Mouse (Mus musculus) Patski (cell line): ENCODE data around the gene Creb5. TPM values are rescaled to one million over a fixed set of nuclear protein-coding genes. Genes with fewer than 3 reads are reported as not detected.

Experiments used
- ATAC-seq: fragments of 100-300 bp; one replicate; pipeline ENCODE4 v1.8.0; 2021
- CTCF ChIA-PET: fragments of 350-600 bp; sonication (Branson Sonifier 250); formaldehyde crosslinking; loops from one replicate; lab custom pipeline; 2022; ENCODE audit warnings: inconsistent platforms; lab: Charles Lee
- POLR2A ChIA-PET: fragments of 350-600 bp; sonication (Branson Sonifier 250); formaldehyde crosslinking; loops from one replicate; lab custom pipeline; 2022; ENCODE audit warnings: antibody characterized with exemption, inconsistent platforms; lab: Charles Lee
- DNase-seq: peaks from one replicate; pipeline ENCODE4 v3.0.0-alpha.2; 2011; ENCODE audit warnings: low read depth, low spot score
- H3K27me3 ChIP-seq: fragments of 371-371 bp; one replicate; pipeline ENCODE4 v1.5.1; 2021
- CTCF ChIP-seq: fragments of 100-300 bp; IDR thresholded peaks from one replicate; pipeline ENCODE4 v1.5.1; 2021
- in situ Hi-C: fragments of 300-500 bp; cut with MboI; formaldehyde crosslinking; loops from 3 replicates; pipeline ENCODE4 v1.11.1; 2018; ENCODE audit warnings: low pct_unique_long_range_greater_than_20kb, mixed read lengths
- polyA plus RNA-seq: library from polyadenylated mRNA; unstranded; gene quantifications from one replicate; pipeline ENCODE4 v1.2.3, GENCODE M21; 2021

The Creb5 gene
- polyA plus RNA-seq, 1 experiment from 2014 or later, result 12.3 TPM

DNA sequence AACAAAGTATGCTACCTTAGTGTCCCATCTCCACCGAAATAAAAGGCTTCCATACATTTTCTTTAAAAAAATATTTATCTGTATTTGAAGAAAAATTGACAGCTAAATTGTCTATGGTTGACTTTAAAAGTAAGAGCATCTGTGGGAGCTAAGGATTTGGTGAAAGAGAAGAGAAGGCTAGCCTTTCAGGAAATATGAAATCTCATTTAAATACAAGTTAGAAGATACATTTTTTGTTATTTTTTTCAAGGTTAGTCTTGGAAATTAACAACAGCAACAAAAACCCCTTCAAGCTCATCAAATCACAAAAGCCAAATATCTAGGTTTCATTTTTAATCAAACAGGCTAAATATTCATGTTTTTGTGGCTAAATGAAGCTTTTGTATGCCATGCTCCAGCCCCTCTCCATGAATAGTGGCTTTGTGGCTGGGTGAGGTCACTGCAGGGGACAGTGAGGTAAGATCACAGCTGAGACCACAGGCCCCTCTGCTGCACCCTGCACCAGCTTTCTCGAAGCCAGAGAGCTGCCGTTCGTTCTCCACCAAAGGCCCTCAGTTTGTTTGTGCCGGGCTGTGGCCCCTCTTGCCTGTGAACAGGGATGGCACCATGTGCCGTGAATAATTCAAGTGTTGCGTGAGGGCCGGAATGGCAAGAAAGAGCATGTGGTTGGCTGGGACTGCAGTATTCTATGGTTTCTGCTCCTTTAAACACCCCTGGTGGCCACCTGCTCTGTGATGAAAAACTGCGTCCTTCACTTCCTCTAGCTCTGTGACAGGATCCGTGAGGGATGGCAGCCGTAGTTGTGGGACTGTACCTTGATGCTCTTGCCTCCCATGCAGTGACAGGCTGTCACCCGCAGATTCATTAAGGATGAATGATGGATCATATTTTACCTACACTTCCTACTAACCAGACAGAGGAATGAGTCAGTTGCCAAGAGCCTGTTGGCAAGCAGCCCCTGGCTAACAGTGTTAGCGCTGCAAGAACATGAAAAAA lies 350.6 kb downstream of the Creb5 start:
- ATAC-seq, result no peak
- POLR2A ChIA-PET, result no interaction called here
- no peak for DNase-seq
- no peak for TF ChIP-seq CTCF
- in situ Hi-C loops, result no loop called here
- no peaks in the 10 kb centered on the region for H3K27me3 ChIP-seq
- CTCF ChIA-PET, result interaction anchor here (0.9 to 2.5 kb wide), 2 partner anchors 16 to 348 kb away, joined by 3 to 6 read pairs; no protein-coding TSS in a partner anchor

DNA sequence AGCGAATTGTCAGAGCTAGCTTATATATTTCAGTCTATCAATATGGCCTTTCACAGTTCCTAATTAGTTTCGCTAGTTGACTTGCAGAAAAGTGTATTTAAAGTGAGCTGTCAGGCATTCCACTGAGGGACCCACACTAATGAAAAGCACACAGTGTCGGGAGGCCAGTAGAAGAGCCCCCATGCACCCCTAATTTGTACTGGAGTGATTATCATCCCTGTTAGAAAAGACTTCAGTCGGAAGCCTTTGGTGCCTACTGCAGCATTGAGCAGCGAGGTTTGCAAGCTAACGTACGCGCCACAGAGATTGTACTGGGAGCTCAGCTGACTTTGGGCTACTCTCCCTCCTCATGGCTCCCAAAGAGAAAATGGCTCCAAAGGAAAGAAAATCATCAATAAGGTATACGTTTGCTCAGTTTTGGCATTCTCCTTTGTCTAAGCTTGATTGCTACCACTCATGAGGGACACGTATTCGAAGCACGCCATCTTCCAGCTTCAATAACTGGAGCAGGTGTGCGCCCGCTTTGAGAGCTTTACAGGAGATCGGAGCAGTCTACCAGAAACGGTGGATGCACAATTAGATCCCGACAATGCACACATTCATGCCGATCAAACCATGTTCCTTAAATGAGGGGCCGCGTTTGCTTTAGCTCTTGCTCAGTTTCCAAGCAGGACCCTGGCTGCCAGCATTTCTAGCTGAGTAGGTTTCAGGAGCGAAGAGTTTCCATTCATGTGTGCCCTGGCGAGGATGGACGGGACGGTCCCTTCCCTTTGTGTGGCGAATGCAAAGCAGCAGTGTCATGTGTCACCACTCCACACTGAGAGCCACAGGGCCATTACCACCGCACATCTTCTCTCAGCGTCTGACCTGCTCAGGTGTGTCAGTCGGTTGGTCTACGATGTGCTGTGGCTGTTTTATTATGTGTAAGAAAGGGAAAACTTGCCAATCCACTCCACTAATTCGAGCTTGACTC lies 354.8 kb downstream of the Creb5 start:
- ChIA-PET CTCF (interaction anchor here (0.8 to 1.2 kb wide), 2 partner anchors 13 kb away, joined by 3 to 4 read pairs; no protein-coding TSS in a partner anchor), POLR2A (interaction anchor here (0.6 kb wide), 1 partner anchor 40 kb away, joined by 3 read pairs; no protein-coding TSS in a partner anchor)
- no peak for DNase-seq
- H3K27me3 ChIP-seq, result no peaks in the 10 kb centered on the region
- no peak for ATAC-seq
- no peak for TF ChIP-seq CTCF
- in situ Hi-C loops, result no loop called here

DNA sequence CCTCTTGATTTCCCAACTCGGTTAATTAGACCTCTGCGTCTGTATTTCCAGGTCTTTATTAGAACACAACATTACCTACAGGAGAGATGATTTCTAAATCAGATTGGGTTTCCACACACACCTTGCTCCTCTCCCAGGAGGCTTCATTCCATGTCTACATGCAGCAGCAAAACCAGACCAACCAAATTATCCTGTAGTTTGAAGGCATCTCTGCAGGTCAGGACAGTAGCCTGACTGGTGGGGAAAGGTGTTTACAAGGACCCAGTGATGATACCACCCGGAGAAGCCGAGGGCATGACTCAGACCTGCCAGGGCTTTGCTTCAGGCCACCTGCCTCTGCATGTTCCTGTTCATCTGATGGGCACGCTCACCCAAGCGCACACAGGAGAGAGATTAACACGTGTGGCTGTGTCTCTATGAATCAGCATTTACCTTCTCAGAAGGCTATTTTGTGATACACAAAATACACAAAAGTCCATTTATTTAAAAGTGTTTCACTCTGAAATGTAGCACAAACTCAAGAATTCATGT lies 355.8 kb downstream of the Creb5 start:
- DNase-seq (peak; percentile 70), ATAC-seq (peak; percentile 93)
- no peak for TF ChIP-seq CTCF
- POLR2A ChIA-PET, result no interaction called here
- no peaks in the 10 kb centered on the region for H3K27me3 ChIP-seq
- CTCF ChIA-PET, result interaction anchor here (0.8 kb wide), 1 partner anchor 14 kb away, joined by 4 read pairs; no protein-coding TSS in a partner anchor
- in situ Hi-C loops, result no loop called here

DNA sequence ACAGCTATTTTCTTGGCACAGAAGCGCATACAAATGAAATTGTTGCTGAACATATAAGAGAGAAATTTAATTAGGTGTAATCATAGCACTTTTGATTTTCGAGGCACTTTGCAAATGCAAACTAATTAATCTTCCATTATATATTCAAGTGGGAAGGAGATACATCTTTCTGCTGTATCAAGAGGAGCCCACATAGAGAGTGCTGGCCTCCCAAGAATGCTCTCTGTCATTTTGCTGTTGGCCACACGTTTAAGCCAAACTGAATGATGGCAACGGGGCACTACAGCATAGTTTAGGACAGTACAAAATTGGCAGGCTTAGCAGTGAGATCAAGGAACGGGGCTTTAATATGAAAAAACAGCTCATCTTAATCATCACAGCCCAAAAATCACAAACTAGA lies 356.4 kb downstream of the Creb5 start:
- ATAC-seq (no peak), DNase-seq (no peak)
- CTCF ChIA-PET, result no interaction called here
- no peaks in the 10 kb centered on the region for H3K27me3 ChIP-seq
- POLR2A ChIA-PET, result no interaction called here
- in situ Hi-C loops, result no loop called here
- TF ChIP-seq CTCF, result no peak

DNA sequence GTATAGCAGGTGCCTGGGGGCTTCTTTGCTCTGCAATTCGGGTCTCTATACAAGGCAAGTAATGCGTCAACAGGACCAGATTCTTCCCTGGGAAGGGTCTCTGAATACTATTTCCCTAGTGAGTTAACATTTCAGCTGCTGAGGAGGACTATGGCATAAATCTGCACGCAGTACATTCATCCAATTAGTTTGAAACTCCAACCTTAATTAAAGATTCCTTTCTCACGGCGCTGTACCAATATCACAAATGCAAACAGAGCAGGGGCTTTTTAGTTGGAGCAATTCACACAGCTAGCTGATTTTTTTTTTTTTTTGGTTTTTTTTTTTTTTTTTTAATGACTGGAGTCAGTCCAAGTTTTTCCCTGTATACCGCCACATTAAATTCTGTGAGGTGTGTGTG lies 357.0 kb downstream of the Creb5 start:
- POLR2A ChIA-PET, result interaction anchor here (0.7 kb wide), 1 partner anchor 426 kb away, joined by 4 read pairs; no protein-coding TSS in a partner anchor

DNA sequence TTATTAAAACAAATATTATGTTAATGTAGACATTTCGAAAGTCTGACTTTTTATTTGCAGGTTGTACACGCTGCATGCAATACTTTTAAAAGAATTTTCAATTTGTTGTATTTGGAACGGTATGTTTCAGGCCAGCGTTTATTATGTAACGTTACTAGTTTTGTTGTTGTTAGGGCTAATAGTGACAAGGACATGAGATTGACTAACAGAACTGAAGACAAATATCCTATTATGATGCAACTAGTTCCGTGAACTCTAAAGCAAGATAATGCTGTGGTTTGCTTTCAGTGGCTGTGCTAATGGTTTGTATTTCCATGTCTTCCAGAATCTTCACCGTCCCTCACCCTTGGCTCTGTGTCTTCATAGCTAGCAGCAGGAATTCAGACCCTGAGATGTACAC lies 357.9 kb downstream of the Creb5 start:
- ATAC-seq (no peak), DNase-seq (no peak)
- ChIA-PET POLR2A (interaction anchor here (0.6 to 0.7 kb wide), 2 partner anchors 90 to 426 kb away, joined by 3 to 4 read pairs; no protein-coding TSS in a partner anchor), CTCF (no interaction called here)
- no peak for TF ChIP-seq CTCF
- no peaks in the 10 kb centered on the region for H3K27me3 ChIP-seq
- in situ Hi-C loops, result no loop called here

More for the DNA sequence above, 357.0 kb downstream of the Creb5 start:
- DNase-seq, result no peak
- CTCF ChIA-PET, result no interaction called here
- ATAC-seq, result no peak
- no peaks in the 10 kb centered on the region for H3K27me3 ChIP-seq
- in situ Hi-C loops, result no loop called here
- TF ChIP-seq CTCF, result no peak

DNA sequence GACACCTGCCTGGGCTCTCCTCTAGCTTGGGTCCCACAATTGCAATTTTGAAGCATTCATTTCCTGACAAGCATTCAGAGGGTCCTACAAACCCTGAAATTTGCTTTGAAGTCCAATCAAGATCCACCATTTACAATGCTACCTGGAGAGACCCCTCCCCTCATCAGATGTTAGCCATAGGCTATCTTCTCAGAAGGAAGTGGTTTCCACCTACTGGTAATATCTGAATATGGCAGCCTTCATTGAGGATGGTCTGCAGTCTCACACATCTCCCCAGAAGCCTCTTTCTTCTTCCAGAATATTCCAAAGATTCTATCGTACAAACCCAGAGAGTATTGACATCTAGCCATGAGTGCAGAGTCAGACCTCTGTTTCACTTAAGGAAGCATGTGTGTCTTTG lies 362.7 kb downstream of the Creb5 start:
- ATAC-seq (no peak), DNase-seq (no peak)
- TF ChIP-seq CTCF, result peak; percentile 52
- POLR2A ChIA-PET, result no interaction called here
- in situ Hi-C loops, result no loop called here
- H3K27me3 ChIP-seq, result no peaks in the 10 kb centered on the region
- CTCF ChIA-PET, result no interaction called here

DNA sequence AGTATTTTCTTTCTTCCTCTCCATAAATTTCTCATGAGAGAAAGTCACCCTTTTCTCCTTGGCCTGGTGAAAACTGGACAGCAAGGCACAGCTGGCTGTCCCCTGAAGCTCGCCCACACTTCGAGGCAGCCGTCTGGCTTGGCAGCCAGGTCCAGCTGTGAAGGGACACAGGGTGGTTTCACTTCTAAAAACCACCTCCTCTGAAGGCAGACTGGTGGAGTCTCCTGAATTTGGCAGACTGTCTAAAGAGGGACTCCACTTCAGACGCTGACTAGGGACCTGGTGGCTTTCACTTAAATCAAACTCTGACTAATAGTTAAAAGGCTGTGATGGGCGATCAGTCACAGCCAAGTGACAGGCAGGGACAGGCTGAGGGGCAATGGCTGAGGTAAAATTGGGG lies 365.6 kb downstream of the Creb5 start:
- POLR2A ChIA-PET, result no interaction called here
- no peaks in the 10 kb centered on the region for H3K27me3 ChIP-seq
- DNase-seq (no peak), ATAC-seq (no peak)
- TF ChIP-seq CTCF, result no peak
- CTCF ChIA-PET, result interaction anchor here (1.1 kb wide), 1 partner anchor 70 kb away, joined by 4 read pairs; no protein-coding TSS in a partner anchor
- in situ Hi-C loops, result no loop called here

DNA sequence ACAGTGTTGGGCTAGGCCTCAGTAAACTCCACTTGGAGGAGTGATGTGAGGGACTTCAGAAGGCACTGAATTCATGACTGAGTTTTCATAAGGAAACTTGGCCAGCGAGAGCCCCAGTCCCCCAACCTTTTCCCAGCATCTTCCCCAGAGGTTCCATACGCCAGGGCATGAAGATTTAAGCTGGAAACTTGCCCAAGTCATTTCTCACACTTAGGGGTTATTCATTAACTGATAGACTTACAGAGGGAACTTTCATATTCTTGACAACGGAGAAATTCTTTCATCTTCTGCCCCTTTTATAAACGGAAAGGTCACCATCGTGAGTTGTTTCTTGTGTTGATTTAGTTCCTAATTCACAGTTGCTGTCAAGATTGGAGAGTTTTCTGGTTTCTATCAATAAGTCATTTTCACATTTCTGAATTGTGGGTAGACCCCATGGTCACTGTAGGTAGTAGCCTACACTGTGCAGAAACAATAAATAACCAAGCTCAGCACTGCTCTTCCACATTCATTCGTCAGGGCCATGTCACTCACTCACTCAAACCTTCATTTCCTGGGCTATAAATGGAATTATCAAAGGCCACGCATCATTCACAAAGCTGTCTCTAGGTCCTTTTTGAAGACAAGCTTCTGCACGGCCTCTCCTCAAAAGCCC lies 366.8 kb downstream of the Creb5 start:
- TF ChIP-seq CTCF, result no peak
- ATAC-seq, result no peak
- CTCF ChIA-PET, result interaction anchor here (1.1 to 1.6 kb wide), 3 partner anchors 9 to 69 kb away, joined by 3 to 6 read pairs (median 4); no protein-coding TSS in a partner anchor
- DNase-seq, result peak; percentile 58
- POLR2A ChIA-PET, result interaction anchor here (0.6 kb wide), 1 partner anchor 83 kb away, joined by 6 read pairs; no protein-coding TSS in a partner anchor
- H3K27me3 ChIP-seq, result no peaks in the 10 kb centered on the region
- in situ Hi-C loops, result no loop called here
